Mouse (Mus musculus) right cerebral cortex, adult 18-20 months (tissue): ENCODE data around the gene Ppig.

Experiments used
- DNase-seq: peaks from one replicate; pipeline ENCODE4 v3.0.0; 2022; ENCODE audit warnings: mixed read lengths

Gene Ppig

GRCm38 (mm10) chr2:69764716-69765115 is 42.4 kb downstream of the Ppig start:
- no peak for DNase-seq

GRCm38 (mm10) chr2:69773331-69773730 is 51.0 kb downstream of the Ppig start:
- peak; percentile 34 for DNase-seq

- DNase-seq = peak; percentile 29
These were observed 55.9 kb downstream of the Ppig start for GRCm38 (mm10) chr2:69777985-69778835.

- no peak for DNase-seq
These were observed 56.5 kb downstream of the Ppig start for GRCm38 (mm10) chr2:69778836-69779177.

GRCm38 (mm10) chr2:69788974-69789373 is 66.6 kb downstream of the Ppig start:
- no peak for DNase-seq

- peak; percentile 98 for DNase-seq
These were observed 67.2 kb downstream of the Ppig start, which contains the start of the genes Ccdc173 and Phospho2 for GRCm38 (mm10) chr2:69789429-69790069. Gene Ccdc173, minus strand, starts transcription at chr2:69789575. Gene Phospho2, plus strand, starts transcription at chr2:69789623.

- peak; percentile 87 for DNase-seq
These were observed 67.9 kb downstream of the Ppig start for GRCm38 (mm10) chr2:69790285-69790684.

GRCm38 (mm10) chr2:69790722-69791121 is 68.4 kb downstream of the Ppig start:
- no peak for DNase-seq

GRCm38 (mm10) chr2:69802911-69803312 is 80.6 kb downstream of the Ppig start:
- DNase-seq = peak; percentile 34
